Mouse (Mus musculus) neural tube, embryonic 14.5 days (tissue): ENCODE measurements at regions not wholly inside any gene's neighbourhood (a gene's known extent, or its start where the extent isn't known, plus 50 kb on each side); places are given as distances from the start of the nearest gene placed in this dataset. TPM values are rescaled to one million over a fixed set of nuclear protein-coding genes. Genes with fewer than 3 reads are reported as not detected.

ENCODE experiments used
- ATAC-seq: fragments of 200-750 bp; cut with Nextera tagmentation; 2 replicates; pipeline ENCODE4 v1.8.0; 2017; ENCODE audit warnings: low read depth, mild to moderate bottlenecking, moderate TSS enrichment, moderate library complexity
- H3K27ac ChIP-seq: fragments of 300-500 bp; sonication (generic); 2 replicates; pipeline ENCODE4 v1.5.1; 2014; ENCODE audit warnings: low read depth, mild to moderate bottlenecking, control low read depth, low read length, moderate library complexity, mixed read lengths
- H3K27me3 ChIP-seq: fragments of 300-500 bp; sonication (generic); 2 replicates; pipeline ENCODE4 v1.6.1; 2014; ENCODE audit warnings: low read length; ENCODE audit not compliant: control insufficient read depth, insufficient read depth
- H3K36me3 ChIP-seq: fragments of 300-500 bp; sonication (generic); 2 replicates; pipeline ENCODE4 v1.6.1; 2014; ENCODE audit warnings: low read length, mixed read lengths; ENCODE audit not compliant: control insufficient read depth, insufficient read depth
- H3K4me1 ChIP-seq: fragments of 300-500 bp; sonication (generic); 2 replicates; pipeline ENCODE4 v1.6.1; 2014; ENCODE audit warnings: low read length; ENCODE audit not compliant: control insufficient read depth, insufficient read depth
- H3K4me2 ChIP-seq: fragments of 300-500 bp; sonication (generic); 2 replicates; pipeline ENCODE4 v1.6.1; 2014; ENCODE audit warnings: mild to moderate bottlenecking, low read depth, low read length, control low read depth
- H3K4me3 ChIP-seq: fragments of 300-500 bp; sonication (generic); 2 replicates; pipeline ENCODE4 v1.5.1; 2014; ENCODE audit warnings: low read depth, low read length, control low read depth, mixed read lengths
- H3K9ac ChIP-seq: fragments of 300-500 bp; sonication (generic); replicated peaks from 2 replicates; pipeline ENCODE4 v1.6.1; 2014; ENCODE audit warnings: low read depth, mild to moderate bottlenecking, control low read depth, low read length, mixed read lengths
- H3K9me3 ChIP-seq: fragments of 300-500 bp; sonication (generic); 2 replicates; pipeline ENCODE4 v1.6.1; 2016; ENCODE audit warnings: low read length; ENCODE audit not compliant: control insufficient read depth
- WGBS: fragments of 180-500 bp; shearing (Covaris S2); extraction: QIAGEN DNeasy Blood & Tissue Kit; methylation state at CpG from one replicate; pipeline ENCODE4 v1.1.7; 2014; 5-methylcytosine and 5-hydroxymethylcytosine counted together
- microRNA-seq: library from miRNA; unstranded; fragments of <30 nt; microRNA quantifications from one replicate; pipeline ENCODE4, GENCODE M21; 2016

DNA sequence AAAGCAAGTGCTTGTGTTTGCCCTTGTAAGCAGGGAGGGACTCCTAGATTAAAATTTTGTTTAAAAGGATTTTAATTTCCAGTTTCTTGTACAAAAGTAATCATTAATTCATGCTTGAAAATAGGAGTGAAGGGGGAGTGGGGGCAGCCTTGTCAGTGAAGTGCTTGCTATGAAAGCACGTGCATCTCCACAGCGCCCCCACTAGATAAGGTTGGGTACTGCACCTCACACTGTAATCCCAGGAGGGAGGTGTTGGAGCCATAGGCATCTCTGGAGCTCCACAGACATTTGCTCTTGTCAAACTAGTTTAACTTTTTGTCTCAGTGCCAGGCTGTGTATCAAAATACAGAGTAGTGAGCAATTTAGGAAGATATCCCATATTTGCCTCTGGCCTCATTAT lies 62.7 kb upstream of the Api5 start:
- no peaks in the 10 kb centered on the region for H3K36me3 ChIP-seq
- H3K4me2 ChIP-seq = no peak overlapping the region
- 46% methylated on average over 2 of the region's 2 CpGs for WGBS

DNA sequence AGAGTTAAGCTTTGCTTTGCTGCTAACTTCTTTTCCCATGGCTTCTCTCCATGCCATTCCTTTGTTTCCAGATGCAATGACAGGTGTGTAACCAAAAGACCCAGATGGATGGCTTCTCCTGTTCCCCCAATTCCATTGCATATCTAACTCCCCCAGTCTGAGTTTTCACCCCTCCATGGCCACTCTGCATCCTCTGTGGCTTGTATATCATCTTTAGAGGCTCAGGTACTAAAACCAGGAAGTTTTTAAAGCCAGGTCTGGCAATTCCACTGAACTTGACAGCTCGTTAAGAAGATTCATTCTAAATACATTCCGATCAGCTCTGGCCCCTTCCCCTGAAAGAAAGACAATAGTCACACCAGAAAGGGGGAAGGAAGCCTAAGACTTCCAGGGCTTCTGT lies 60.6 kb upstream of the Api5 start:
- H3K27ac ChIP-seq = no peak overlapping the region
- H3K4me2 ChIP-seq = no peak overlapping the region
- no peak for ATAC-seq
- no peak overlapping the region for H3K4me3 ChIP-seq
- H3K27me3 ChIP-seq = no peaks in the 10 kb centered on the region
- no peak overlapping the region for H3K9ac ChIP-seq
- no peaks in the 10 kb centered on the region for H3K36me3 ChIP-seq
- no peaks in the 10 kb centered on the region for H3K4me1 ChIP-seq
- no peaks in the 10 kb centered on the region for H3K9me3 ChIP-seq
- 65% methylated on average over 2 of the region's 2 CpGs for WGBS

More for the DNA sequence above, 62.7 kb upstream of the Api5 start:
- Histone ChIP-seq H3K27me3 (no peaks in the 10 kb centered on the region), H3K9me3 (no peaks in the 10 kb centered on the region), H3K4me3 (no peak overlapping the region), H3K9ac (no peak overlapping the region), H3K27ac (no peak overlapping the region), H3K4me1 (no peaks in the 10 kb centered on the region)
- ATAC-seq = no peak

Small RNA genes in the stretch of these regions (microRNA-seq; reads per million reads assigned to microRNA genes)
- gene Gm44461 = not detected
